Mouse (Mus musculus): ENCODE measurements around the gene Kif26b. TPM values are rescaled to one million over a fixed set of nuclear protein-coding genes. Genes with fewer than 3 reads are reported as not detected.
A peak's percentile ranks its signal among the peaks of the same experiment; 100 is the strongest.

Kif26b gene
- polyA plus RNA-seq, 1 experiment from 2014 or later: 0.44 TPM

GRCm38 (mm10) chr1:178530301-178531078 lies 1.6 kb downstream of the Kif26b start:
- Histone ChIP-seq H3K27me3 (replicated peaks; ENCODE audit: insufficient read depth, low read length) (peaks cover 38% of the 10 kb centered on the region), H3K9ac (replicated peaks; ENCODE audit: low read depth) (no peak overlapping the region), H3K27ac (ENCODE audit: low read length) (no peak overlapping the region), H3K36me3 (ENCODE audit: insufficient read depth, low read length) (no peaks in the 10 kb centered on the region), H3K4me2 (replicated peaks; ENCODE audit: low read depth, low read length) (peak overlapping the region; percentile 97), H3K4me3 (ENCODE audit: low read depth, low read length) (peak overlapping the region; percentile 50), H3K9me3 (ENCODE audit: low read length) (no peaks in the 10 kb centered on the region), H3K4me1 (ENCODE audit: insufficient read depth, low read depth, low read length) (peaks cover 17% of the 10 kb centered on the region)
- TF ChIP-seq CTCF (IDR thresholded peaks at IDR 0.05): peak; percentile 80
- TF ChIP-seq EP300 (IDR thresholded peaks at IDR 0.05): no peak
- ATAC-seq (peak; percentile 55), DNase-seq (ENCODE audit: low spot score) (peak; percentile 77)
- WGBS: 1% methylated on average over 60 of the region's 62 CpGs

GRCm38 (mm10) chr1:178540247-178540646 lies 11.3 kb downstream of the Kif26b start:
- no peaks in the 10 kb centered on the region for H3K9me3 ChIP-seq (ENCODE audit: low read length)
- no peaks in the 10 kb centered on the region for H3K36me3 ChIP-seq (ENCODE audit: insufficient read depth, low read length)
- DNase-seq (ENCODE audit: low spot score) (no peak), ATAC-seq (no peak)
- H3K4me1 ChIP-seq (ENCODE audit: insufficient read depth, low read depth, low read length): no peaks in the 10 kb centered on the region
- TF ChIP-seq EP300 (IDR thresholded peaks at IDR 0.05) (no peak), CTCF (IDR thresholded peaks at IDR 0.05) (no peak)
- no peak overlapping the region for H3K9ac ChIP-seq (replicated peaks; ENCODE audit: low read depth)
- H3K27ac ChIP-seq (ENCODE audit: low read length): no peak overlapping the region
- no peak overlapping the region for H3K4me2 ChIP-seq (replicated peaks; ENCODE audit: low read depth, low read length)
- WGBS: 71% methylated on average over 10 of the region's 10 CpGs
- no peaks in the 10 kb centered on the region for H3K27me3 ChIP-seq (replicated peaks; ENCODE audit: insufficient read depth, low read length)
- H3K4me3 ChIP-seq (ENCODE audit: low read depth, low read length): no peak overlapping the region

GRCm38 (mm10) chr1:178542415-178542814 lies 13.5 kb downstream of the Kif26b start:
- H3K9ac ChIP-seq (replicated peaks; ENCODE audit: low read depth): no peak overlapping the region
- no peaks in the 10 kb centered on the region for H3K9me3 ChIP-seq (ENCODE audit: low read length)
- no peak for ATAC-seq
- WGBS: 84% methylated on average over 5 of the region's 5 CpGs
- no peaks in the 10 kb centered on the region for H3K36me3 ChIP-seq (ENCODE audit: insufficient read depth, low read length)
- no peak overlapping the region for H3K4me3 ChIP-seq (ENCODE audit: low read depth, low read length)
- TF ChIP-seq CTCF (IDR thresholded peaks at IDR 0.05) (no peak), EP300 (IDR thresholded peaks at IDR 0.05) (no peak)
- DNase-seq (ENCODE audit: low spot score): no peak
- no peak overlapping the region for H3K4me2 ChIP-seq (replicated peaks; ENCODE audit: low read depth, low read length)
- no peak overlapping the region for H3K27ac ChIP-seq (ENCODE audit: low read length)
- no peaks in the 10 kb centered on the region for H3K4me1 ChIP-seq (ENCODE audit: insufficient read depth, low read depth, low read length)
- no peaks in the 10 kb centered on the region for H3K27me3 ChIP-seq (replicated peaks; ENCODE audit: insufficient read depth, low read length)

DNA sequence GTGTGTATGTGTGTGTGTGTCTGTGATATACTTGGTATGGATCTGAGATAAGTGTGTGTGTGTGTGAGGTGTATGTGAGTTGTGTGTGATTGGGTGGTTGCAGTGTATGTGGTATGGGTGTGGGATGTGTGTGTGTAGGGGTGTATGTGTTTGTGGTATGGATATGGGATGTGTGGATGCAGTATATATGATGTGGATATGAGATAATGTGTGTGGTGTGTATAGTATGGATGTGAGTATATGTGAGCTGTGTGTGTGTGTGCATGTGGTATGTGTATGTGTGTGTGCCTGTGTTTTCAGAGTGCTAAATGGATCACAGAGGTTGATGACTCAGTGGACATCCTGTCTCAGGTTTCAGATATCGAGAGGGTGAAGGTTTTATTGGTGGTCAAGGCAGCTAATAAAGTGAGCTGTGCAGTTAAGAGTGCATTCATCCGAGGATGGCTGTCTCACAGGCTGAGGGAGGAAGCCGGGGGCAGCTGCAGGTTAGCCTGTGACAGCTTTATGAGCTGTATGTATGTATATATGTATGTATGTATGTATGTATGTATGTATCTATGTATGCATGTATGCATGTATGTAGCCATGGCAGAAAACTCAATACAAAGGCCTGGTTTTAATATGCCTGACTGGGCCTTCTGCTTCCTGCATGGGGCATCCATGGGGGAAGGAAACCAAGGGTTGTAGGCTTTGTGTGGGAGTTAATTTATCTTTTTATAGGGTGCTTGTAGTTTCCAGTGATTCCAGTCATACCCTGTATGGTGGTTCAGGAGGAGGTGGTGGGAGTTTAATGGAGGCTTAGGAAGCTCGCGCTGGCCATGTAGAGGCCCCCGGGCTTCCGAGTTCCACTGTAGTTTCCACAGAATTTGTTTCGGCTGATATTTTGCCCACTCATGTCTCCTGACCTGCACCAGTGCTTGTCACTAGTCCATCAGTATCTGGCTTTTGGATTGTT lies 14.3 kb downstream of the Kif26b start:
- no peak for TF ChIP-seq CTCF (IDR thresholded peaks at IDR 0.05)
- no peak for TF ChIP-seq EP300 (IDR thresholded peaks at IDR 0.05)
- no peaks in the 10 kb centered on the region for H3K27me3 ChIP-seq (replicated peaks; ENCODE audit: insufficient read depth, low read length)
- no peaks in the 10 kb centered on the region for H3K36me3 ChIP-seq (ENCODE audit: insufficient read depth, low read length)
- H3K4me1 ChIP-seq (ENCODE audit: insufficient read depth, low read depth, low read length): no peaks in the 10 kb centered on the region
- H3K4me2 ChIP-seq (replicated peaks; ENCODE audit: low read depth, low read length): no peak overlapping the region
- no peak overlapping the region for H3K27ac ChIP-seq (ENCODE audit: low read length)
- ATAC-seq (no peak), DNase-seq (ENCODE audit: low spot score) (no peak)
- H3K9ac ChIP-seq (replicated peaks; ENCODE audit: low read depth): no peak overlapping the region
- H3K9me3 ChIP-seq (ENCODE audit: low read length): no peaks in the 10 kb centered on the region
- 87% methylated on average over 8 of the region's 8 CpGs for WGBS
- H3K4me3 ChIP-seq (ENCODE audit: low read depth, low read length): no peak overlapping the region

GRCm38 (mm10) chr1:178544585-178544984 lies 15.7 kb downstream of the Kif26b start:
- H3K9me3 ChIP-seq (ENCODE audit: low read length): no peaks in the 10 kb centered on the region
- H3K4me3 ChIP-seq (ENCODE audit: low read depth, low read length): no peak overlapping the region
- H3K27me3 ChIP-seq (replicated peaks; ENCODE audit: insufficient read depth, low read length): no peaks in the 10 kb centered on the region
- no peak overlapping the region for H3K27ac ChIP-seq (ENCODE audit: low read length)
- WGBS: 76% methylated on average over 3 of the region's 3 CpGs
- TF ChIP-seq CTCF (IDR thresholded peaks at IDR 0.05) (no peak), EP300 (IDR thresholded peaks at IDR 0.05) (no peak)
- H3K4me1 ChIP-seq (ENCODE audit: insufficient read depth, low read depth, low read length): no peaks in the 10 kb centered on the region
- no peak for ATAC-seq
- no peak overlapping the region for H3K9ac ChIP-seq (replicated peaks; ENCODE audit: low read depth)
- H3K4me2 ChIP-seq (replicated peaks; ENCODE audit: low read depth, low read length): no peak overlapping the region
- DNase-seq (ENCODE audit: low spot score): peak; percentile 39
- H3K36me3 ChIP-seq (ENCODE audit: insufficient read depth, low read length): no peaks in the 10 kb centered on the region

DNA sequence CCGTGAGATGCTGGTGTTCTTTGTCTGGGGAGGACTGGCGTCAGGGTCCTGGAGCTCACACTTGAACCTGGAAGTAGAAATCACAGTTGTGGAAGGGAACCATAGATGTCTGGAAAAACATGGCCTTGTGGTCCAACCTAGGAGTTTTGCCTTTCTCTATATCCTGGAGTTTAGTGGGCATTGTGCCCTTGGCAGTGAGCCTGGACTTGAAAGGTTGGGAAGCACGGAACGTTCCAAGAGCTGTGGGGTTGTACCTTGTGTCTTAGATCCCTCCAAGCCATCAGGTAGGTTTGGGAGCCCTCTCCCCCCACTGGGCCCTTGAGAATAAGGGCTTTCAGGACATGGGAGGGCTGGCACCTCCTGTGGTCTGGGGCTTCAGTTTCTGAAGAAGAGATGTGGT lies 20.7 kb downstream of the Kif26b start:
- Histone ChIP-seq H3K36me3 (ENCODE audit: insufficient read depth, low read length) (no peaks in the 10 kb centered on the region), H3K9me3 (ENCODE audit: low read length) (no peaks in the 10 kb centered on the region), H3K4me2 (replicated peaks; ENCODE audit: low read depth, low read length) (no peak overlapping the region), H3K4me1 (ENCODE audit: insufficient read depth, low read depth, low read length) (no peaks in the 10 kb centered on the region), H3K27ac (ENCODE audit: low read length) (no peak overlapping the region), H3K9ac (replicated peaks; ENCODE audit: low read depth) (no peak overlapping the region), H3K4me3 (ENCODE audit: low read depth, low read length) (no peak overlapping the region), H3K27me3 (replicated peaks; ENCODE audit: insufficient read depth, low read length) (no peaks in the 10 kb centered on the region)
- TF ChIP-seq CTCF (IDR thresholded peaks at IDR 0.05): no peak
- TF ChIP-seq EP300 (IDR thresholded peaks at IDR 0.05): no peak
- DNase-seq (ENCODE audit: low spot score): no peak
- no peak for ATAC-seq
- WGBS: 80% methylated on average over 4 of the region's 4 CpGs
